Mouse (Mus musculus): ENCODE results near the gene Ephb2. TPM values are rescaled to one million over a fixed set of nuclear protein-coding genes. Genes with fewer than 3 reads are reported as not detected.

The Ephb2 gene
- polyA plus RNA-seq, 1 experiment from 2014 or later = 10.3 TPM

GRCm38 (mm10) chr4:136704551-136704950 is 131.2 kb downstream of the Ephb2 start:
- ATAC-seq (ENCODE audit: low FRiP score, low read depth) = no peak
- 18% methylated on average over 3 of the region's 3 CpGs for WGBS
- no peak overlapping the region for H3K4me3 ChIP-seq
- no peak overlapping the region for H3K4me2 ChIP-seq (replicated peaks)
- no peaks in the 10 kb centered on the region for H3K36me3 ChIP-seq
- H3K27me3 ChIP-seq = no peaks in the 10 kb centered on the region
- H3K9me3 ChIP-seq = no peaks in the 10 kb centered on the region
- H3K27ac ChIP-seq = no peak overlapping the region
- no peak overlapping the region for H3K9ac ChIP-seq
- H3K4me1 ChIP-seq = peaks cover 31% of the 10 kb centered on the region

- no peak overlapping the region for H3K4me2 ChIP-seq (replicated peaks)
- 82% methylated on average over 11 of the region's 11 CpGs for WGBS
- H3K27ac ChIP-seq = no peak overlapping the region
- H3K9me3 ChIP-seq = no peaks in the 10 kb centered on the region
- H3K27me3 ChIP-seq = no peaks in the 10 kb centered on the region
- H3K4me1 ChIP-seq = peaks cover 26% of the 10 kb centered on the region
- no peak for ATAC-seq (ENCODE audit: low FRiP score, low read depth)
- no peak overlapping the region for H3K4me3 ChIP-seq
- no peak overlapping the region for H3K9ac ChIP-seq
- no peaks in the 10 kb centered on the region for H3K36me3 ChIP-seq
Observed at GRCm38 (mm10) chr4:136703351-136703750, 132.4 kb downstream of the Ephb2 start.

GRCm38 (mm10) chr4:136702456-136702855 is 133.3 kb downstream of the Ephb2 start:
- H3K4me1 ChIP-seq = peaks cover 25% of the 10 kb centered on the region
- no peak overlapping the region for H3K9ac ChIP-seq
- 39% methylated on average over 8 of the region's 8 CpGs for WGBS
- H3K4me2 ChIP-seq (replicated peaks) = no peak overlapping the region
- H3K36me3 ChIP-seq = no peaks in the 10 kb centered on the region
- H3K27me3 ChIP-seq = no peaks in the 10 kb centered on the region
- ATAC-seq (ENCODE audit: low FRiP score, low read depth) = no peak
- H3K27ac ChIP-seq = no peak overlapping the region
- H3K9me3 ChIP-seq = no peaks in the 10 kb centered on the region
- no peak overlapping the region for H3K4me3 ChIP-seq

DNA sequence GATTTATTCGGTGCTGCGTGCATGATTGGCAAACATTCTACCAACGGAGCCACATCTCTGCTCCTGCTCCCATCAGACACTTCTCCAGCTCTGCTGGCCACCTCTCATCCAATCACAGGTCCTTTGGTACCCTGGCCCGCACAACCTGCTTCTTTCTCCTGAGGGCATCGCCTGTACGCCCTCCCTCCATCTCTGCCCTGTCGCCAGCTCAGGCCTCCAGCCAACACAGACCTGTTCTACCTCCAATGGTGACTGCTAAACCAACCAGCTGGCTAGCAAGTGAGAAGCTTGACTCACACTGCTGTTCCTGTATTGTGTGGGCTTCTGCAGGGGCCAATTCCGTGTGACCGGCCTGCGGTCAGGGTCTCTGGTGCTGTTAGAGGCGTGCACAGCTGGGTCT is 134.6 kb downstream of the Ephb2 start:
- H3K4me3 ChIP-seq = no peak overlapping the region
- no peaks in the 10 kb centered on the region for H3K9me3 ChIP-seq
- no peaks in the 10 kb centered on the region for H3K27me3 ChIP-seq
- no peak for ATAC-seq (ENCODE audit: low FRiP score, low read depth)
- 95% methylated on average over 11 of the region's 11 CpGs for WGBS
- no peaks in the 10 kb centered on the region for H3K36me3 ChIP-seq
- no peak overlapping the region for H3K4me2 ChIP-seq (replicated peaks)
- no peak overlapping the region for H3K9ac ChIP-seq
- peaks cover 19% of the 10 kb centered on the region for H3K4me1 ChIP-seq
- H3K27ac ChIP-seq = no peak overlapping the region

GRCm38 (mm10) chr4:136699084-136699450 is 136.7 kb downstream of the Ephb2 start:
- H3K4me3 ChIP-seq = no peak overlapping the region
- WGBS = 82% methylated on average over 7 of the region's 7 CpGs
- no peak overlapping the region for H3K4me2 ChIP-seq (replicated peaks)
- peaks cover 5% of the 10 kb centered on the region for H3K4me1 ChIP-seq
- no peak overlapping the region for H3K27ac ChIP-seq
- no peak overlapping the region; the same call in 1 of the 2 replicates for H3K9ac ChIP-seq
- H3K9me3 ChIP-seq = no peaks in the 10 kb centered on the region
- peaks cover 19% of the 10 kb centered on the region for H3K36me3 ChIP-seq
- ATAC-seq (ENCODE audit: low FRiP score, low read depth) = no peak
- H3K27me3 ChIP-seq = no peaks in the 10 kb centered on the region

GRCm38 (mm10) chr4:136698404-136699083 is 137.2 kb downstream of the Ephb2 start:
- H3K4me1 ChIP-seq = 0 out of 2 replicates have a peak, but pooled peaks cover 3% of the 10 kb centered on the region

GRCm38 (mm10) chr4:136697325-136697724 is 138.5 kb downstream of the Ephb2 start:
- 81% methylated on average over 6 of the region's 6 CpGs for WGBS
- Histone ChIP-seq H3K4me2 (replicated peaks) (no peak overlapping the region), H3K4me1 (0 out of 2 replicates have a peak, but pooled peaks cover under 1% of the 10 kb centered on the region), H3K27ac (no peak overlapping the region), H3K4me3 (no peak overlapping the region), H3K27me3 (no peaks in the 10 kb centered on the region), H3K36me3 (peaks cover 36% of the 10 kb centered on the region), H3K9me3 (0 out of 2 replicates have a peak, but pooled peaks cover 2% of the 10 kb centered on the region), H3K9ac (no peak overlapping the region)
- ATAC-seq (ENCODE audit: low FRiP score, low read depth) = no peak

More at GRCm38 (mm10) chr4:136698404-136699083, 137.2 kb downstream of the Ephb2 start:
- WGBS = 77% methylated on average over 11 of the region's 11 CpGs
- H3K27me3 ChIP-seq = no peaks in the 10 kb centered on the region
- no peak overlapping the region for H3K27ac ChIP-seq
- peaks cover 24% of the 10 kb centered on the region for H3K36me3 ChIP-seq
- no peak overlapping the region; the same call in 1 of the 2 replicates for H3K9ac ChIP-seq
- no peak for ATAC-seq (ENCODE audit: low FRiP score, low read depth)
- no peak overlapping the region for H3K4me3 ChIP-seq
- H3K4me2 ChIP-seq (replicated peaks) = no peak overlapping the region
- H3K9me3 ChIP-seq = no peaks in the 10 kb centered on the region

DNA sequence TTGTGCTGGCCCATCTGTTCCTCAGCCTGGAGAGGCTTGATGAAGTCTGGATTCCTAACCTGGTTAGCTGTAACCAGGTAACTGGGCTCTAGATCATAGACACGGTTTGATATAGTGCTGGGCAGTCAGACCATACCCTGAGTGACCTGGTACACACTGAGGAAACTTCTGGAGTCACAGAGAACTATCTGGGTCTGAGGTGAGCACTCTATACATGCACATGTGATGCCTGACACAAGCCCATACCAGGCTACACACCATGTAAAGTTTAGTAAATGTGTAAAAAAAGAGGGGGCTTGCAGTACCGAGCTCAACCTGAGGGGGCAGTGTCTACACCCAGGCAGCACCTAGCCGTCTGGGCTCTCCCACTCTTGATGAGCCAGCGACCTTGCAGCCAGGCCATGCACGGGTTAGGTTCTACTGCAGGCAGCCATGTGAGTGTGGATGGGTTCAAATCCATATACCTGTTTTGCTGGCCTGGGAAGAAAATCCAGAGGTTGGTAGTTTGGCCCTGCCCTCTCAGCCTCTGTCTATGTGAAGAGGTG is 139.3 kb downstream of the Ephb2 start:
- Histone ChIP-seq H3K4me3 (no peak overlapping the region), H3K4me1 (no peaks in the 10 kb centered on the region), H3K9me3 (0 out of 2 replicates have a peak, but pooled peaks cover 8% of the 10 kb centered on the region), H3K36me3 (peaks cover 45% of the 10 kb centered on the region), H3K9ac (no peak overlapping the region), H3K27ac (no peak overlapping the region), H3K27me3 (no peaks in the 10 kb centered on the region), H3K4me2 (replicated peaks) (no peak overlapping the region)
- WGBS = 20% methylated on average over 5 of the region's 5 CpGs
- ATAC-seq (ENCODE audit: low FRiP score, low read depth) = no peak; the same call in 1 of the 2 replicates

GRCm38 (mm10) chr4:136695696-136696095 is 140.1 kb downstream of the Ephb2 start:
- H3K36me3 ChIP-seq = peaks cover 50% of the 10 kb centered on the region
- H3K4me2 ChIP-seq (replicated peaks) = no peak overlapping the region
- WGBS = 96% methylated on average over 9 of the region's 9 CpGs
- H3K4me3 ChIP-seq = no peak overlapping the region
- no peak overlapping the region for H3K27ac ChIP-seq
- no peak overlapping the region for H3K9ac ChIP-seq
- ATAC-seq (ENCODE audit: low FRiP score, low read depth) = no peak
- H3K27me3 ChIP-seq = no peaks in the 10 kb centered on the region
- 0 out of 2 replicates have a peak, but pooled peaks cover 8% of the 10 kb centered on the region for H3K9me3 ChIP-seq
- no peaks in the 10 kb centered on the region for H3K4me1 ChIP-seq

DNA sequence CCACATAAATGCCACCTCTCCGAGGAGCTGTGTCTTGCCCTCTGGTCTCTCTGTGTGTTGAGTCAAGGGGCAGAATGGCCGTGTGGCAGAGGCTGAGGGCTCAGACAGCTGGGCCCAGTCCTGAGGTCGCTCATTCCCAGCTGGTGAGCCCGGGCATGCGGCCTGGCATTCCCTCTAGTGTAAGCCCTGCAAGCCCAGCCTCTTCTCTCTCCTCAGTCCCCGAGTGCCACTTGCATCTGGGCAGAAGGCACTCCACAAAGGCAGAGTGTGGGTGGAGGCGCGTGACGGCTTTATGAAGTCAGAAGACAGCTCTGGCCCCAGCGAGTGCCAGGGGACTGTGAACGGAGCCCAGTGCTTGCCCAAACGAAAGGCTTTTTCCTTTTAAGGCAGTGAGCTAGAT is 145.8 kb downstream of the Ephb2 start:
- Histone ChIP-seq H3K9me3 (0 out of 2 replicates have a peak, but pooled peaks cover 8% of the 10 kb centered on the region), H3K36me3 (peaks cover 53% of the 10 kb centered on the region), H3K9ac (no peak overlapping the region), H3K27ac (no peak overlapping the region), H3K27me3 (no peaks in the 10 kb centered on the region), H3K4me1 (peaks cover 13% of the 10 kb centered on the region), H3K4me2 (replicated peaks) (no peak overlapping the region), H3K4me3 (no peak overlapping the region)
- ATAC-seq (ENCODE audit: low FRiP score, low read depth) = no peak
- 84% methylated on average over 12 of the region's 12 CpGs for WGBS

GRCm38 (mm10) chr4:136688113-136688512 is 147.7 kb downstream of the Ephb2 start:
- no peak for ATAC-seq (ENCODE audit: low FRiP score, low read depth)
- Histone ChIP-seq H3K27me3 (no peaks in the 10 kb centered on the region), H3K4me2 (replicated peaks) (no peak overlapping the region), H3K27ac (no peak overlapping the region), H3K9me3 (0 out of 2 replicates have a peak, but pooled peaks cover 8% of the 10 kb centered on the region), H3K9ac (no peak overlapping the region), H3K36me3 (peaks cover 47% of the 10 kb centered on the region), H3K4me1 (peaks cover 19% of the 10 kb centered on the region), H3K4me3 (no peak overlapping the region)
- 67% methylated on average over 4 of the region's 4 CpGs for WGBS

DNA sequence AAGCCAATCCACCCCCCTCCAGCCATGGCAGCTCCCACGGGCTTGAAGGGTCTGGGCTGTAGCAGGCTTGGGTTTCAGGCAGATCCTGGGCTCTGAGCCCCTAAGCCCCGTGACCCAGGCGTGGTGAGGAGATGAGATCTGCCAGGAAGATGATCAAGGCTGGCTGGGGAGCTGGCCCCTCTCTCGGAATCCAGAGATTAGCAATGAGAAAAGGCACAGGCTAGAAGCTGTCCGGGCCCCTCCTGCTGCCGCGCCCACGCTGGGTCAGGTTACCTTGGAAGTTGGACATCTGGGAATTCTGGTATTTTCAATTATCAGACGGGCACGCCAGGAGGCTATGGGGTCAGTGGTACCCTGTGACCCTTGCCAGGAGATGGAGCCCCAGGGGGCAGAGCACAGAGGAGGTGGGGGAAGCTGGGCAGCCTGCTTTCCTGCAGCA is 150.3 kb downstream of the Ephb2 start:
- Histone ChIP-seq H3K4me1 (peaks cover 37% of the 10 kb centered on the region), H3K36me3 (peaks cover 31% of the 10 kb centered on the region), H3K4me3 (no peak overlapping the region), H3K27ac (no peak overlapping the region; the same call in 1 of the 2 replicates), H3K9ac (0 out of 2 replicates have a peak overlapping the region, but pooled peaks have one; percentile 4), H3K27me3 (no peaks in the 10 kb centered on the region), H3K4me2 (replicated peaks) (no peak overlapping the region), H3K9me3 (no peaks in the 10 kb centered on the region)
- ATAC-seq (ENCODE audit: low FRiP score, low read depth) = peak; percentile 78
- 21% methylated on average over 10 of the region's 10 CpGs for WGBS

All from limb, embryonic 13.5 days (tissue).